In genomic region chr15:86432791-86433190, GRCm38 (mm10) we compare ENCODE assay signal across 17 mouse cellular contexts.
DNase-seq lines count a peak whose midpoint lies in the region; ATAC-seq and TF ChIP-seq lines count a peak whose summit lies in the region.
"Had no signal": no experiment of that assay in that cellular context is flagged by ENCODE, and none has a peak within 500 bp of the region (broad histone marks: within the 10 kb centered on the region; RNA-seq: fewer than 3 reads in every experiment).

No protein-coding gene starts in this region.

- H3K36me3 ChIP-seq in kidney, adult 2 months (ENCODE audit: control insufficient read depth, insufficient read depth, low read length), result no peaks in the 10 kb centered on the region
- H3K36me3 ChIP-seq in midbrain, embryonic 15.5 days (replicated peaks), result no peaks in the 10 kb centered on the region
- H3K36me3 ChIP-seq in midbrain, embryonic 11.5 days (ENCODE audit: control insufficient read depth, insufficient read depth, low read length), result no peaks in the 10 kb centered on the region
- H3K36me3 ChIP-seq: embryonic facial prominence, embryonic 12.5 days; forebrain, embryonic 15.5 days; heart, embryonic 10.5 days had no signal

- DNase-seq in cerebellum, postnatal 10 days, result peak; percentile 60 to 65
- no peak for DNase-seq in cerebellum, adult 8-10 months
- DNase-seq in kidney, adult 2 months, result peak; percentile 15
- DNase-seq in kidney, postnatal 25 days, result no peak
- DNase-seq in midbrain, embryonic 11.5 days (ENCODE audit: low spot score, missing footprints), result no peak
- DNase-seq in frontal cortex, adult 2 months (ENCODE audit: extremely low spot score in 1 of 2, low spot score in 1 of 2), result no peak
- DNase-seq: adrenal gland, postnatal 25 days; cerebellum, adult 2 months; cerebellum, postnatal 25 days; gastrocnemius, postnatal 10 days; heart, adult 18-20 months; heart, postnatal 10 days; heart, postnatal 4 days had no signal

- H3K4me3 ChIP-seq in kidney, adult 2 months (ENCODE audit: insufficient read depth, low read depth, low read length), result no peak overlapping the region
- H3K4me3 ChIP-seq in midbrain, embryonic 15.5 days, result no peak overlapping the region
- no peak overlapping the region for H3K4me3 ChIP-seq in midbrain, embryonic 11.5 days (ENCODE audit: low read depth, low read length)
- H3K4me3 ChIP-seq: embryonic facial prominence, embryonic 12.5 days; forebrain, embryonic 15.5 days; heart, embryonic 10.5 days had no signal

- no peak overlapping the region for H3K4me2 ChIP-seq in midbrain, embryonic 15.5 days
- H3K4me2 ChIP-seq in midbrain, embryonic 11.5 days, result no peak overlapping the region
- H3K4me2 ChIP-seq: embryonic facial prominence, embryonic 12.5 days; forebrain, embryonic 15.5 days had no signal

- no peak for TF ChIP-seq POLR2A in kidney, adult 2 months (IDR thresholded peaks at IDR 0.05; ENCODE audit: low read depth, low read length)

- H3K4me1 ChIP-seq in kidney, adult 2 months (ENCODE audit: control insufficient read depth, insufficient read depth, low read length), result no peaks in the 10 kb centered on the region
- H3K4me1 ChIP-seq in midbrain, embryonic 15.5 days, result peaks cover 4% of the 10 kb centered on the region; the same call in 1 of the 2 replicates
- peaks cover 6% of the 10 kb centered on the region for H3K4me1 ChIP-seq in midbrain, embryonic 11.5 days (ENCODE audit: control insufficient read depth, insufficient read depth, low read length)
- H3K4me1 ChIP-seq: embryonic facial prominence, embryonic 12.5 days; heart, embryonic 10.5 days had no signal

- ATAC-seq in midbrain, embryonic 15.5 days (replicated peaks), result no peak
- no peak for ATAC-seq in midbrain, embryonic 11.5 days (ENCODE audit: low FRiP score)
- ATAC-seq: forebrain, embryonic 15.5 days had no signal

- H3K27ac ChIP-seq in kidney, adult 2 months (ENCODE audit: insufficient read depth, low read depth, low read length), result no peak overlapping the region
- H3K27ac ChIP-seq in midbrain, embryonic 15.5 days, result peak overlapping the region; percentile 61; the same call in 1 of the 2 replicates
- no peak overlapping the region for H3K27ac ChIP-seq in midbrain, embryonic 11.5 days (ENCODE audit: low read depth, low read length)
- H3K27ac ChIP-seq: embryonic facial prominence, embryonic 12.5 days; forebrain, embryonic 15.5 days; heart, embryonic 10.5 days had no signal

- no peaks in the 10 kb centered on the region for H3K9me3 ChIP-seq in midbrain, embryonic 15.5 days
- H3K9me3 ChIP-seq in midbrain, embryonic 11.5 days (ENCODE audit: control insufficient read depth, low read length), result no peaks in the 10 kb centered on the region
- H3K9me3 ChIP-seq: embryonic facial prominence, embryonic 12.5 days; forebrain, embryonic 15.5 days; heart, embryonic 10.5 days had no signal

- H3K9ac ChIP-seq in midbrain, embryonic 15.5 days, result no peak overlapping the region
- H3K9ac ChIP-seq in midbrain, embryonic 11.5 days (ENCODE audit: low read length), result no peak overlapping the region
- H3K9ac ChIP-seq: embryonic facial prominence, embryonic 12.5 days; forebrain, embryonic 15.5 days had no signal

- no peak for TF ChIP-seq CTCF in kidney, adult 2 months (conservative IDR thresholded peaks at IDR 0.05; ENCODE audit: insufficient read depth, insufficient read length, low read depth, low read length)

- H3K27me3 ChIP-seq in kidney, adult 2 months (replicated peaks; ENCODE audit: control insufficient read depth, insufficient read depth, low read length), result no peaks in the 10 kb centered on the region
- H3K27me3 ChIP-seq in midbrain, embryonic 15.5 days (replicated peaks), result no peaks in the 10 kb centered on the region
- H3K27me3 ChIP-seq in midbrain, embryonic 11.5 days (ENCODE audit: control insufficient read depth, insufficient read depth, low read length), result no peaks in the 10 kb centered on the region
- H3K27me3 ChIP-seq: embryonic facial prominence, embryonic 12.5 days; forebrain, embryonic 15.5 days had no signal

Comparison
In these comparisons a context has a peak if more than half of its experiments do, and no peak if none do; other contexts are left out.
1. DNase-seq: peak in cerebellum, postnatal 10 days (2 of 2) and kidney, adult 2 months (single experiment); none in cerebellum, adult 8-10 months (single experiment), kidney, postnatal 25 days (0 of 2), midbrain, embryonic 11.5 days (single experiment) and frontal cortex, adult 2 months (0 of 2).